Mouse (Mus musculus) layer of hippocampus, adult 8-10 months (tissue): ENCODE results near the gene Slfn14. TPM values are rescaled to one million over a fixed set of nuclear protein-coding genes. Genes with fewer than 3 reads are reported as not detected.
A peak's percentile ranks its signal among the peaks of the same experiment; 100 is the strongest.
"Not testable (repeated sequence)": the region's sequence is repeated elsewhere in the genome, so short reads cannot be mapped to it uniquely, and the experiment has no call there.

Source experiments
- DNase-seq, 2 experiments: peaks; one replicate each; pipeline ENCODE4 v3.0.0; 2022; ENCODE audit warnings: low spot score in 2 of 2
- total RNA-seq, 4 experiments: library from RNA; stranded (reverse); gene quantifications; 2 replicates each; pipeline ENCODE4 v1.2.4; 2022

Gene Slfn14
- total RNA-seq, 4 experiments from 2014 or later = 0.09 TPM; not detected in 3

DNA sequence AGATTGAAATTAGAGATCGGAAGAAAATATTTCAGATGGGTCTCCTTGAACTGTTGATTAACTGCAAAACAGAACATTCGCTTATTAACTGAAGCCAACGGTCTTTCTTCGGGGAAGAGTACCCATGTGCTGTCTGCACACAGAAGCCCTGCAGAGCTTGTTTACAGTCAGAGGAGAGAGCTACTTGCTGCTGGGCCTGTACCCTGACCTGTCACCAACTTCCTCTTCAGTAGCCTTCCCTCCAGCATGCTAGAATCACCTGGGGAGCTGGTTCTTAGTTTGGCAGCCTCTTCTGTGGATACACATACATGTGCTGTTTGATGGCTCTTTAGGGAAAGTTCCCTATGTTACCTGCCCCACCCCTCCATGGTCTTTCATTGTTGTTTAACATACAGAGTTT lies 899 bp downstream of the Slfn14 start:
- DNase-seq = no peak

DNA sequence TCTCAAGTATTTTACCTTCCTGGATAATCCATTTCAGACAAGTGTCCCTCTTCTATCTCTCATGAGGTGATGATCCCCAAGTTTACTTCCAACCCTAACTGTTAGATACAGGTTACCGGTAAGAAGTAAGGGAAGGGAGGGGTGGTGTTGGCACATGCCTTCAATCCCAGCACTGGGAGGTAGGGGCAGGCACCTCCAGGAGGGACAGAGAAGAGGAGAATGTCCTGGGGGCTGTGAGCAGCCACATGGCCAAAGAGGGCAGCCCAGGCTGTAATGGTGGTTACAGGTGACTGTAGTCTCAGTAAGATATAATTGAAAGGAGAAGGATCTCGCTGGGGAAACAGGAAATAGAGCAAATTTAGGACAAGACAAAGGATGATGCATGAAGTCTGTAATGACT lies 4.4 kb downstream of the Slfn14 start:
- no peak for DNase-seq

DNA sequence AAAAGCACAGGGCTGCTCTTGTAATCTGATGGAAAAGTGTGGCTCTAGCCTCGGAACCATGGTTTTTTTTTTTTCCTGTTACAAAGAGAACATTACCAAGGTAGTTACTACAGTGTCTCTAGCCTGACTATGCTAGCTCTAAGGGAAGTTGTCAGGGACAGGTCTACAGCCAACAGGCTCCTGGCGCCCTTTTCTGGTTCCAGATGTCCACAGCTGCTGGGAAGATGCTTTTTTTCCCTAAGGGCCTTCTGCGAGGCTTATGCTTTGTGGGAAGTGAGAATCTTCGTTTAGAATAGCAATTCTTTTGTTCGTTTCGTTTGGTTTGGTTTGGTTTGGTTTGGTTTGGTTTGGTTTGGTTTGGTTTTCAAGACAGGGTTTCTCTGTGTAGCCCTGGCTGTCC lies 6.8 kb downstream of the Slfn14 start:
- DNase-seq = no peak

DNA sequence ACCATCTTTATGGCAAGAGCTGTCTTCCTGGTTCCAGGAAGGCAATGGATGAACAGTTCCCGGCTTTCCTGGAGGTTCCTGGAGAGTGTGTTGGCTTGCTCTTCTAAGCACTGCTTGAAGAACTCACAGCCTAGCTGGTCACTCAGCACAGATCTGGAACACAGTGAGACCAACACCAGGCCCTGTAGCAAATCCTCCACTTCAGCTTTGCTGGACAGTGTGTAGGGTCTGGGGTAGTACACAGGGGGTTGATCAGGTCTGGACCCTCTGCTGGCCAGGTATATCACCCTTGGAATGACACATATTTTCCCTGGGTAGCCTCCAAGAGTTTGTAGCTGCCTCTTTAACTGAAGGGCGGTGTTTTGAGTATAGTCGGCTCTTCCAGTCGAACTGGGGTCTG lies 7.5 kb downstream of the Slfn14 start:
- no peak for DNase-seq

DNA sequence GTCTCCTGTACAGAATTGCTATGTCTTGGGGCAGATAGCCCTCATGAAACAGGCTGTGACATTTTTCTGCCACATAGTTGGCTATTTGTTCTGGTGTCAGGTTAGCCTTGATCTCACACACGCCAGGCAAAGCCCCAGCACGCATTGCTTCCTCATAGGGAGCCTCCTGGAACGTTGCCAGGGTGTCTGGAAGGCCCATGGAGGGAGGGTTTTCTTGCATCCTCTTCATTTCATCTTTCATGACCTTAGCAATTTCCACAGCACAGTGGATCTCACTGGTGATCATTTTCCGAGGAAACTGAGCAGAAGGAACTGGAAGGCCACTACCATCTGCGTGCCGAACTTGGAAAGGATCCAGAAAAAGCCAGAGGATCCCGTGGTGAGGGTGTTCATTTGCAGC lies 10.3 kb downstream of the Slfn14 start:
- no peak for DNase-seq

DNA sequence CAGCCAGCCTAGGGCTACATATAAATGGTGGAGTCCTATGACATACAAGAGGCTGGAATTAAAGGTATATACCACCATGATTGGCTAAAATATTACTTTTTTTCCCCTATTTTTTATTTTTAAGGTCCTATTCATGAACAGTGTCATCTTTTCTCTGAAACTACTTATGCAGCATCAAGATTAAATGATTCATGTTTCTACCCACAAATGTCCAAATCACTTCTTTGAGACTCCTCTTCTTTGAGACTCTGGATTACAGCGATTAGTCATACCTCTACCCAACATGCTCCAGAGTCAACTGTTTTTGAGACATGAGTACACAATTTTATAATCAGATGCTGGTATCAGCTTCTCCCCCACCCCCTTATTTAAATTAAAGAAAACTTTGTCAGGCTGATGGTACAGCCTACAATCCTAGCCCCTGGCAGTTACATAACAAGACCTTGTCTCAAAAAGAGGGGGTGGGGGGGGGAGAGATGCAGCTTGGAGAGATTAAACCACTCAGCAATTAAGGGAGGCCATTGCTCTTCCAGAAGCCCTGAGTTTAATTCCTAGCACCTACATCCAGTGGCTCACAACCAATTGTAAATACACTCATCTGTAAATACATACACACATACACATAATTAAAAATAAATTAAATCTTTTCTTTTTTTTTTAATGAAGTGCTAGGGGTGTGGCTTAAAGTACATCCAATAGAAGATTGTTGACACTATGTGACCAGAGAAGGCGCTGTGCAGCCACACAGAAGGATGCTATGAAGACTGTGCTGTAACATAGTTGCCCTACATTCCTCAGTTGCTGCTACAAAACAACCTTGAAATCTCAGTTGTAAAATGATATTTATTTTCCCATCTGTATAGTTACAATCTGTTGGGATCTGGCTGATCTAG lies 14.3 kb downstream of the Slfn14 start:
- no peak for DNase-seq

DNA sequence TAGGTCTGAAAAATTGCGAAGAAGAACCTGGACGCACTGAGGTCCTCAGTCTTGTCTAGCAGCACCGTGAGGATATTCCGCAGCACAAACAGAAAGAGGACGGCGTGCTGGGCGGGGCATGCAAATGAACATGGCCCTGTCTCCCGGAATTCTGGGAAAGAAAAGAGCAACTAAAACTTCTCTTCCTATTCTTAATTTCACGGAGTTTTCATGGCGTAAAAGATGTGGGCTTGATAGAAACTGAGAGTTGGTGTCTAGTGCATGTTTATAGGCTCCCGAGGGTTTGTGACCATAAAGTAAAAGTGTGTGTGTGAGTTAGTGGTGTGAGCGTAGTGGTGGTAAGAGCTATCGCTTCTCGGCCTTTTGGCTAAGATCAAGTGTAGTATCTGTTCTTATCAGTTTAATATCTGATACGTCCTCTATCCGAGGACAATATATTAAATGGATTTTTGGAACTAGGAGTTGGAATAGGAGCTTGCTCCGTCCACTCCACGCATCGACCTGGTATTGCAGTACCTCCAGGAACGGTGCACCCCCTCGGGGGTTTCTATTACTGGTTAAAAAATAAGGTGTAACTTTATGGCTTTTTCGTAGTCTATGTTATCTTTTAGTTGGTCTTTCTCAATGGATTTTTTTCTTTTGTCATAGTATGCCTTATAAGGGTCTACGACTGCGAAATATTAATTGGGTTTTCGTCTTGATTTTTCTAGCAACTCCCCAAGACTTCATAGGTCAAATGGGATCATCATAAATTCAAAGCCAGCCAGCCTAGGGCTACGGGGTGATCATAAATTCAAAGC lies 15.2 kb downstream of the Slfn14 start:
- peak; percentile 76 to 82 for DNase-seq

DNA sequence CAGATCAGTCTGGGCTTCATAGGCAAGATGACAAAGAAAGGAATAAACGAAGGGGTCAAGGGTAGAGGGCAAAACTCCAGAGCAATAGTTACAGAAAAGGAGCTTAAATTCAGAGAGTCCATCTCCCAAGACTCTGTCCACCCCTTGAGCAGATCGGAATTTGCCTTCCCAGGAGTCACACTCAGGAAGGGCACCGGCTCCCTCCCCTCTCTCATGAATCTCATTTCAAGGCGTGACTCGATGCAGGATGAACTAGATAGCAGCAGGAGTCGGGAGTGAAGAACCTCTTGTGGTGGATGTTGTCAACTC lies 15.7 kb downstream of the Slfn14 start:
- no peak for DNase-seq

DNA sequence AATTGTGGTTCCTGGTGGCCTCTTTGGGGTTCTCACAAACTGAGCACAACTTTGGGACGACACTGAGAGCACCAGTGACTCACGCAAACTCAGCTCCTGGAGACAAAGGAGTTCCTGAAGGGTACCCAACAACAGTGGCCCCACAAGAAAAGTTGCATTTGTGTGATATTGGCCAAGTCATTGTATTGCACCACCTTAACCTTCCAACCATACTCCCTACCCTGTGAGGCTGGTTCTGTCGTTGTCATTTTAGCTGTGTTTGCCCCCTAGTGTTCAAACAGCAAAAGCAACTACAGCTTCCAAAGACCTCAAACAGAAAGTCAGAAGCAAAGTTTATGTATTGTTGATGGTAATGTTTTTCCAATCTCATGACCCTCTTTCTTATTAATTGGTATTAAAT lies 23.4 kb downstream of the Slfn14 start:
- DNase-seq = no peak

DNA sequence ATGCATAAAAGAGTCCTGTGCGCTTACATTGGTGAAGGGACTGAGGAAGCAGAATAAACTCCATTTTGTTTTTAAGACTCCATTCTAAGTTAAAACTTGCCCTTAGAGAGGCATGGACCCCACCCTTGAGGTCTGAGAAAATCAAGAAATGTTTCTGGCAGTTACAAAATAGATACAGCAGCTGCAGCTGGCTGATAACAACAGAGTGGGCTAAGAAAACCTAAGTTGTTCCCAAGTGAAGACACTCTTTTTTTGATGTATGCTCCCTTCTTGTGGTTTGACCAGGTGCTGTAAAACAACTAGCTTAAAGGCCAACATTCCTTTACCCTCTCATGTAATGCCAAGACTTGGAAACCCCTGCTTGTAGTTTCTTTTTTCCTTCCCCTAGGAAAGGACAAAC lies 23.9 kb downstream of the Slfn14 start:
- DNase-seq = no peak

DNA sequence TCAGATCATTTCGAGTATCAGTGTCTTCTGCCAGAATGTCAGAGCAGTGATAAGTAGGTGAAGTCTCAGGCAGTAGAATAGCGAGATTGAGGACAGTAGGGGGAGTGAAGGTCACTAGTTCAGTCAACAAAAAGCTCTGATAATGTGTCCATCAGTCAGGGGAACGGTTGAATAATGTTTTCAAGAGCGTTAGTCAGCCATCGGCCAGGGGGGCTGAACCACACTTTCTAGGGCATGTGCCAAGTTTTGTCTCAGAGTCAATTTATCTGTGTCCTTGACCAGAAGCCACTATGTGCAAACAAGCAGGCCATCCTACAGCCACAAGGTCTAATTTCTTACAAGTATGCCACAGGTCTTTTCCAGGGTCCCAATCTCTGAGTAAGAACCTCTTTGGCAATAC lies 29.3 kb downstream of the Slfn14 start:
- not testable (repeated sequence) for DNase-seq

DNA sequence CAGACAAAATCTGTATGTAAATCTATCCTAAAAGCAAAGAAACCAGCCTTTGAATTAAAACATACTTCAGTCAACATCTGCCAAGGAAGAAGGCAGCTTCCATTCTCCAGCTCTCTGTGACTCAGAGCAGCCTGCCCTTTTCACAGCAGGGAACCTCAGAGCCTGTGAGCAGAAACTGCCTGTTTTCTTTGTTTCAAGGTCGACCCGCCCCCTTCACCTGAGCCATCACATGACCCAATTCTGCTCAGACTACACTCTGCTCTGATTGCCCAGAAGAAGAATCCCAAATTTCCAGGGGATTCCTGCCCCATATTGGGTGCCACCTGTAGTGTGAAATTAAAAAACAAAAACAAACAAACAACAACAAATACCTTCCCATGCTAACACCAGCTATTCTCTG lies 46.7 kb downstream of the Slfn14 start:
- no peak for DNase-seq

DNA sequence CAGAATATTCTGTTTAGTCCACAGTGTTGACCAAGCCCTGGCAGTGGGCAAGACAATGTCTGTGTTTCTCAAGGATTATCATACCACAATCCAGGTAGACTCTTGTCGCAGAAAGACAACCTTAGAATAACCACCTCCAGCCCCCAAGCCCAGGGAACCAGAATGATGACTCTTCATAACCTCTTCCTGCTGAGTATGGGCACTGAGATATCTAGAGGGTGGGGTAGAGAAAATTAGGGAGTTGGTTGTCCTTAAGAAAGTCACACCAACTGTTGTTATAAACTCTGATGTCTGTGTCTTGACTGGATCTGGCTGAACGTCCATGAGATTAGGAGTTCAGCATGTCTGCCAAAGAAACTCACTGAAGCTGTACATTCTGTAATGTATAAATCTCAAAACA lies 48.1 kb downstream of the Slfn14 start:
- DNase-seq = no peak

DNA sequence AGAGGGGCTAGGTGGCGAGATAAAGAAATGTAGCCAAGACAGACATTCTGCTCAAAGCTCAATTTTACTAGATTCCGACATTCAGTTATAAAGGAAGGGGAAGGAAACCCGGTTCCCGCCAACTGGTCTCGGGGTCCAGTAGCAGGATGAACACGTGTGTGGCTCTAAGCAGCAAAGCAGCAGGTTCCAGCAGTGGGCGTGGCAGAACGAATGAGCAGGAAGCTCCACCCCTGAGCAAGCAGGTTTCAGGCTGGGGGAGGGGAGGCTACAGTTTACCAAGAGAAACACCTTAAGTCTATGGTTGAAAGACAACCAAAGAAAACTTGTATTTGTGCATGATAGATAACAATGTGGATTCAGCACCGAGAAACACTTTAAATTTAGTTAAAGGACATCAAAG lies 49.1 kb downstream of the Slfn14 start:
- not testable (repeated sequence) for DNase-seq

DNA sequence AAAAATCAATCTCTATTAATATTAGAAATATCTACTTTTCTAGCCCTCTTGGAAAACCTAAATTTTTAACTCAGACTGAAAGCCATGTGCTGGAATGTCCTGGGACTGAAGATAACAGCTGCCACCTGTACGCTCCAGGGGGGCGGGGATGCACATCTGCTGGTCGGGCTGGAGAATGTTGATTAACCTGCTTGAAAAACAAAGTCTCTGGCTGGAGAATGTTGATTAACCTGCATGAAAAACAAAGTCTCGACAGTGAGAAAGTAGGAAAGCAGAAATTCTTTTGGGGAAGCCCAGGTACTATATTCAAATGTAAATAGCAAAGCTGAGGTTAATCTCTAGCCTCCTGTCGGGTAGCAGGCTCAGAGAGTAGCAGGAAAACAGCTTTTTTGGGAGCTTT lies 52.9 kb downstream of the Slfn14 start:
- DNase-seq = not testable (repeated sequence)

DNA sequence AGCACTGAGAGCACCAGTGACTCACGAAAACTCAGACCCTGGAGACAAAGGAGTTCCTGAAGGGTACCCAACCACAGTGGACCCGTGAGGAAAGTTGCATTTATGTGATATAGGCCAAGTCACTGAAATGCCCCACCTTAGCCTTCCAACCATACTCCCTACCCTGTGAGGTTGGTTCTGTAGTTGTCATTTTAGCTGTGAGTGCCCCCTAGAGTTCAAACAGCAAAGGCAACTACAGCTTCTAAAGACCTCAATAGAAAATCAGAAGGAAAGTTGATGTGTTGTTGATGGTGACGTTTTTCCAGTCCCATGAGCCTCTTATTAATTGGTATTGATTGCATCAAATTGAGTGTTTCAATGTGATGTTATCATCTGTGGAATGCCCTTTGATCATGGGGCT lies 55.6 kb downstream of the Slfn14 start:
- DNase-seq = no peak

DNA sequence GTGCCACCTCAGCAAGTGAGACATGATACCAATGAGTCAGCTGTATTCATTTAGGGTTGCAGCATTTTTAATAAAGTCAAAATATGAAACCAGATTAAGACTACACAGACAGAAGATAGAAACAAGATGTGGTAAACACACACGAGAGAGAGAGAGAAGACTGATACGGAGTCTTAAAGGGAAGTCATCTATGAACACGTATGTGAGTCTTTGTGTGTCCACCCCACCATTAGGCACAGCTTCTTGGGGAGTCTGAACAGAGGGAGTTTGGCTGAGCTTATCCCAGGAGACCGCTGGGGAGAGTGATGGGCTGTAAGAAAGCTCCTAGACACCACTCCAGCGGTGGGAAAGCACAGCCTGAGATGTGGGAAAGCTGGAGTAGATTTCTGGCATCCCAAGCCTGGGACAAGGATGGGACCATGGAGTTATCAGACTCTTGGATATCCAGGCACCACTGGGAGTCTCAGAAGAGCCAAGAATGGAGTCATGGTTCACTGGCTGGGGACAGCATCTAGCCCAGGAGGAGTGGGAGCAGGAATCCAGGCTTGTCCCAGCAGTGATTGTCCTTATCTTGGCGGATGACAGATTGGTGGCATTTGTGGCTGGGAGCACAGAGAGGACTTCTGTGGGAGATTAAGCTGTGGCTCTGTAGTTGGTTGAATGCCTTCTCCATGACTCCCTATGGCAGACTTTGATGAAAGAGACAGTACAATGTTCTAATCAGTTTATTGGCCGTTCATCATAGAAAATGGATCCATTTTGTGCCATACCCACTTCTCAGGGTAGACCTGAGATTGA lies 58.4 kb downstream of the Slfn14 start:
- no peak for DNase-seq

DNA sequence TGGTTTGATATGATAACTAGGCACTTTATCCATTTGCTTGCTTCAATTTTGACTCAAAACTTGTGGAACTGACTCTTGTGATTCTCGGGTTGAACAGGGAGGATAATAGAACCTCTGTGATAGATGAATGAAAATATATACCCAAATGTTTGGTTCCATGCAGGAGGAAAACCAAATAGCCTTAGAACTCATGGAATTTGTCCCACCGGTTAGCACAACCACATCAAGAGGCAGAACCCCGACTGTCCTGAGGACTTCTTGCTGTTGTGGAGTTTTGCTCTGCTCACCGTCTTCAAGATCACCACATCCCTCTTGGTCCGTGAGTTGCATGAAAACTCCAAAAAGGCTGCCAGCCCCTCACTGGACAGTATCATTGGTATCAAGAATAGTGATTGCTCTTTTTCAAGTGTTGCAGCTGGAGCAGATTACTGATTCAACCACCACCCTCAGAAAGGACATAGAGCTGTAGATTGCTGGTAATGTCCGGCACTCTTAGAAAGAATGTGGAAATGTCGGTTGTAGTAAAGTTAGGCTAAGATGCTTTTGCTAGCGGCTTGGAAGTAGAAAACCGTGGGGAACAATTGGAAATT lies 61.1 kb downstream of the Slfn14 start:
- DNase-seq = no peak
